Mouse (Mus musculus) stomach, embryonic 16.5 days (tissue): ENCODE measurements at regions not wholly inside any gene's neighbourhood (a gene's known extent, or its start where the extent isn't known, plus 50 kb on each side); places are given as distances from the start of the nearest gene placed in this dataset.

ENCODE experiments used
- ATAC-seq: fragments of 200-750 bp; cut with Nextera tagmentation; 2 replicates; pipeline ENCODE4 v1.8.0; 2017; ENCODE audit warnings: moderate number of reproducible peaks, moderate TSS enrichment; ENCODE audit not compliant: insufficient read depth, low FRiP score
- H3K27ac ChIP-seq: fragments of 300-500 bp; sonication (generic); 2 replicates; pipeline ENCODE4 v1.5.1; 2014; ENCODE audit warnings: low read length
- H3K27me3 ChIP-seq: fragments of 300-500 bp; sonication (generic); 2 replicates; pipeline ENCODE4 v1.6.1; 2014; ENCODE audit warnings: low read length, control low read depth, mixed read lengths; ENCODE audit not compliant: control insufficient read depth, insufficient read depth
- H3K36me3 ChIP-seq: fragments of 300-500 bp; sonication (generic); 2 replicates; pipeline ENCODE4 v1.6.1; 2014; ENCODE audit warnings: low read length; ENCODE audit not compliant: control insufficient read depth, insufficient read depth
- H3K4me1 ChIP-seq: fragments of 300-500 bp; sonication (generic); 2 replicates; pipeline ENCODE4 v1.6.1; 2014; ENCODE audit warnings: low read length, control low read depth, mixed read lengths; ENCODE audit not compliant: control insufficient read depth, insufficient read depth
- H3K4me2 ChIP-seq: fragments of 300-500 bp; sonication (generic); 2 replicates; pipeline ENCODE4 v1.6.1; 2014; ENCODE audit warnings: low read depth, low read length, mixed read lengths
- H3K4me3 ChIP-seq: fragments of 300-500 bp; sonication (generic); replicated peaks from 2 replicates; pipeline ENCODE4 v1.5.1; 2014; ENCODE audit warnings: mild to moderate bottlenecking, low read length
- H3K9ac ChIP-seq: fragments of 300-500 bp; sonication (generic); 2 replicates; pipeline ENCODE4 v1.6.1; 2014; ENCODE audit warnings: low read length
- H3K9me3 ChIP-seq: fragments of 300-500 bp; sonication (generic); replicated peaks from 2 replicates; pipeline ENCODE4 v1.6.1; 2016; ENCODE audit warnings: low read length, control low read depth; ENCODE audit not compliant: control insufficient read depth
- WGBS: fragments of 180-500 bp; shearing (Covaris S2); extraction: QIAGEN DNeasy Blood & Tissue Kit; methylation state at CpG from one replicate; pipeline ENCODE4 v1.1.7; 2014; 5-methylcytosine and 5-hydroxymethylcytosine counted together

GRCm38 (mm10) chr15:5561783-5562182 is 317.8 kb upstream of the Ptger4 start:
- Histone ChIP-seq H3K4me1 (no peaks in the 10 kb centered on the region), H3K27me3 (no peaks in the 10 kb centered on the region), H3K9me3 (no peaks in the 10 kb centered on the region), H3K9ac (no peak overlapping the region), H3K27ac (no peak overlapping the region), H3K4me3 (no peak overlapping the region), H3K4me2 (no peak overlapping the region), H3K36me3 (no peaks in the 10 kb centered on the region)
- ATAC-seq: no peak
- WGBS: 89% methylated on average over 4 of the region's 4 CpGs

GRCm38 (mm10) chr15:5574366-5574765 is 330.4 kb upstream of the Ptger4 start:
- Histone ChIP-seq H3K36me3 (no peaks in the 10 kb centered on the region), H3K4me2 (no peak overlapping the region), H3K9me3 (no peaks in the 10 kb centered on the region), H3K27ac (no peak overlapping the region), H3K4me1 (no peaks in the 10 kb centered on the region), H3K9ac (no peak overlapping the region), H3K4me3 (no peak overlapping the region), H3K27me3 (no peaks in the 10 kb centered on the region)
- no peak for ATAC-seq

- Histone ChIP-seq H3K27me3 (no peaks in the 10 kb centered on the region), H3K36me3 (no peaks in the 10 kb centered on the region), H3K4me2 (no peak overlapping the region), H3K27ac (no peak overlapping the region), H3K9ac (no peak overlapping the region), H3K9me3 (no peaks in the 10 kb centered on the region), H3K4me1 (no peaks in the 10 kb centered on the region), H3K4me3 (no peak overlapping the region)
- no peak for ATAC-seq
- WGBS: 78% methylated on average over 2 of the region's 2 CpGs
These were observed 335.6 kb upstream of the Ptger4 start for GRCm38 (mm10) chr15:5579559-5579958.

- Histone ChIP-seq H3K4me2 (no peak overlapping the region), H3K9me3 (no peaks in the 10 kb centered on the region), H3K4me3 (no peak overlapping the region), H3K27ac (no peak overlapping the region), H3K36me3 (no peaks in the 10 kb centered on the region), H3K9ac (no peak overlapping the region), H3K27me3 (no peaks in the 10 kb centered on the region), H3K4me1 (no peaks in the 10 kb centered on the region)
- 89% methylated on average over 4 of the region's 4 CpGs for WGBS
- ATAC-seq: no peak
These were observed 336.4 kb upstream of the Ptger4 start for GRCm38 (mm10) chr15:5580416-5580815.

GRCm38 (mm10) chr15:5584381-5584780 is 340.4 kb upstream of the Ptger4 start:
- ATAC-seq: no peak

GRCm38 (mm10) chr15:5604732-5605266 is 360.8 kb upstream of the Ptger4 start:
- Histone ChIP-seq H3K9me3 (no peaks in the 10 kb centered on the region), H3K36me3 (no peaks in the 10 kb centered on the region), H3K4me1 (no peaks in the 10 kb centered on the region), H3K27me3 (no peaks in the 10 kb centered on the region), H3K9ac (no peak overlapping the region), H3K4me2 (no peak overlapping the region), H3K4me3 (no peak overlapping the region), H3K27ac (no peak overlapping the region)
- 59% methylated on average over 4 of the region's 4 CpGs for WGBS
- no peak for ATAC-seq

More at GRCm38 (mm10) chr15:5584381-5584780, 340.4 kb upstream of the Ptger4 start:
- Histone ChIP-seq H3K9me3 (no peaks in the 10 kb centered on the region), H3K4me2 (no peak overlapping the region), H3K9ac (no peak overlapping the region), H3K27me3 (no peaks in the 10 kb centered on the region), H3K36me3 (no peaks in the 10 kb centered on the region), H3K4me1 (no peaks in the 10 kb centered on the region), H3K27ac (no peak overlapping the region), H3K4me3 (no peak overlapping the region)
- WGBS: 64% methylated on average over 2 of the region's 2 CpGs

GRCm38 (mm10) chr15:5607533-5607932 is 363.5 kb upstream of the Ptger4 start:
- no peaks in the 10 kb centered on the region for H3K9me3 ChIP-seq
- no peak overlapping the region for H3K9ac ChIP-seq
- H3K27ac ChIP-seq: no peak overlapping the region
- H3K4me2 ChIP-seq: no peak overlapping the region
- H3K36me3 ChIP-seq: no peaks in the 10 kb centered on the region
- no peak for ATAC-seq
- H3K4me1 ChIP-seq: no peaks in the 10 kb centered on the region
- no peaks in the 10 kb centered on the region for H3K27me3 ChIP-seq
- H3K4me3 ChIP-seq: no peak overlapping the region
- 76% methylated on average over 2 of the region's 2 CpGs for WGBS

- no peak for ATAC-seq
- Histone ChIP-seq H3K9me3 (no peaks in the 10 kb centered on the region), H3K27ac (no peak overlapping the region), H3K4me2 (no peak overlapping the region), H3K4me1 (no peaks in the 10 kb centered on the region), H3K27me3 (no peaks in the 10 kb centered on the region), H3K36me3 (no peaks in the 10 kb centered on the region), H3K9ac (no peak overlapping the region), H3K4me3 (no peak overlapping the region)
- WGBS: 80% methylated on average over 5 of the region's 5 CpGs
These were observed 379.0 kb upstream of the Ptger4 start for GRCm38 (mm10) chr15:5623021-5623420.

GRCm38 (mm10) chr15:5625367-5625766 is 381.4 kb upstream of the Ptger4 start:
- Histone ChIP-seq H3K27me3 (no peaks in the 10 kb centered on the region), H3K36me3 (no peaks in the 10 kb centered on the region), H3K4me3 (no peak overlapping the region), H3K9me3 (no peaks in the 10 kb centered on the region), H3K4me1 (no peaks in the 10 kb centered on the region), H3K27ac (no peak overlapping the region), H3K9ac (no peak overlapping the region), H3K4me2 (no peak overlapping the region)
- WGBS: 75% methylated on average over 2 of the region's 2 CpGs
- no peak for ATAC-seq

- 68% methylated on average over 1 of the region's 1 CpGs for WGBS
- ATAC-seq: no peak
These were observed 402.7 kb upstream of the Ptger4 start for GRCm38 (mm10) chr15:5646673-5647072.

More at GRCm38 (mm10) chr15:5646673-5647072, 402.7 kb upstream of the Ptger4 start:
- no peaks in the 10 kb centered on the region for H3K27me3 ChIP-seq
- no peak overlapping the region for H3K27ac ChIP-seq
- no peak overlapping the region for H3K4me2 ChIP-seq
- H3K9me3 ChIP-seq: no peaks in the 10 kb centered on the region
- H3K9ac ChIP-seq: no peak overlapping the region
- no peaks in the 10 kb centered on the region for H3K36me3 ChIP-seq
- no peaks in the 10 kb centered on the region for H3K4me1 ChIP-seq
- no peak overlapping the region for H3K4me3 ChIP-seq
